Mouse (Mus musculus): Measurements from ENCODE around the gene Slfn3.

GRCm38 (mm10) chr11:83239811-83240210, 48.7 kb downstream of the Slfn3 start:
- TF ChIP-seq POLR2A (IDR thresholded peaks at IDR 0.05; ENCODE audit: borderline replicate concordance, low read depth, low read length) (no peak), CTCF (IDR thresholded peaks at IDR 0.05; ENCODE audit: low read depth, low read length) (no peak)
